Comparison of ENCODE assay signal across 8 mouse cellular contexts in genomic region chr14:52195691-52196090, GRCm38 (mm10). TPM values are rescaled to one million over a fixed set of nuclear protein-coding genes. Genes with fewer than 3 reads are reported as not detected.
DNase-seq lines count a peak whose midpoint lies in the region; ATAC-seq lines count a peak whose summit lies in the region.

No protein-coding gene starts in this region.

- H3K27me3 ChIP-seq in stomach, embryonic 15.5 days (replicated peaks) = no peaks in the 10 kb centered on the region

- intact Hi-C loops in heart, postnatal 14 days (cut with DNase I) = loop anchor here (5.0 to 10.0 kb wide), 2 partner anchors 73 to 291 kb away; no protein-coding TSS in a partner anchor

- H3K9me3 ChIP-seq in stomach, embryonic 15.5 days = no peaks in the 10 kb centered on the region

- peak; percentile 29 for DNase-seq in gastrocnemius, postnatal 10 days
- no peak for DNase-seq in gastrocnemius, adult 18-20 months (ENCODE audit: low spot score)
- peak; percentile 78 for DNase-seq in R1 (ENCODE audit: low read depth, low spot score)
- peak; percentile 60 for DNase-seq in embryo, embryonic 11 days
- DNase-seq in heart, postnatal 14 days = peak; percentile 17 to 50
- DNase-seq in large intestine, adult 2 months (ENCODE audit: low read depth, low spot score) = peak; percentile 22

- no peak overlapping the region; the same call in 1 of the 2 replicates for H3K9ac ChIP-seq in stomach, embryonic 15.5 days

- peak; percentile 33 for ATAC-seq in megakaryocyte progenitor cell, adult 5-6 weeks (replicated peaks; ENCODE audit: poor library complexity)
- ATAC-seq in stomach, embryonic 15.5 days (ENCODE audit: insufficient read depth, low FRiP score, low read depth) = no peak

- no peak overlapping the region for H3K27ac ChIP-seq in stomach, embryonic 15.5 days

- H3K4me1 ChIP-seq in stomach, embryonic 15.5 days = peaks cover 3% of the 10 kb centered on the region; the same call in 1 of the 2 replicates

- H3K4me2 ChIP-seq in stomach, embryonic 15.5 days = peak overlapping the region; percentile 61

- peaks cover 10% of the 10 kb centered on the region for H3K36me3 ChIP-seq in stomach, embryonic 15.5 days

- H3K4me3 ChIP-seq in stomach, embryonic 15.5 days (replicated peaks) = peak overlapping the region; percentile 95

- WGBS in large intestine, adult 2 months = 4% methylated on average over 3 of the region's 3 CpGs
- WGBS in stomach, embryonic 15.5 days = 8% methylated on average over 3 of the region's 3 CpGs

RNA-seq across cellular contexts. Expression of gene Supt16, which starts 1.5 kb away (rescaled TPM):
- 10 to 100 TPM; 22.9 to 30.3 TPM for total RNA-seq in gastrocnemius, postnatal 10 days (2021)
- total RNA-seq in gastrocnemius, adult 18-20 months (2021) = 10 to 100 TPM; 13.0 to 14.2 TPM
- 10 to 100 TPM; 25.9 to 26.7 TPM for total RNA-seq in heart, postnatal 14 days (2021)
- polyA plus RNA-seq in large intestine, adult 2 months (2012; rRNA removed) = 10.9 and 11.5 TPM in 2 replicates
- total RNA-seq in megakaryocyte progenitor cell, adult 5-6 weeks (2015) = 90.6 and 92.7 TPM in 2 replicates
- total RNA-seq in megakaryocyte progenitor cell, adult 5-6 weeks (2017) = 219 and 256 TPM in 2 replicates
- 54.6 and 58.7 TPM in 2 replicates for polyA plus RNA-seq in stomach, embryonic 15.5 days (2015; fragmentation: Nextera tagmentation; extraction: Ambion mirVana)
